Mouse (Mus musculus) left cerebral cortex, adult 8-10 months (tissue): ENCODE results near the gene Rnd1. TPM values are rescaled to one million over a fixed set of nuclear protein-coding genes. Genes with fewer than 3 reads are reported as not detected.

Experiments used
- DNase-seq, 2 experiments: peaks; one replicate each; pipeline ENCODE4 v3.0.0; 2022; ENCODE audit warnings: low spot score in 2 of 2
- total RNA-seq, 4 experiments: library from RNA; stranded (reverse); gene quantifications; 2 replicates each; pipeline ENCODE4 v1.2.4; 2022

Rnd1 gene
- total RNA-seq, 4 experiments from 2014 or later = 15.6 to 22.9 (median 20.5) TPM

DNA sequence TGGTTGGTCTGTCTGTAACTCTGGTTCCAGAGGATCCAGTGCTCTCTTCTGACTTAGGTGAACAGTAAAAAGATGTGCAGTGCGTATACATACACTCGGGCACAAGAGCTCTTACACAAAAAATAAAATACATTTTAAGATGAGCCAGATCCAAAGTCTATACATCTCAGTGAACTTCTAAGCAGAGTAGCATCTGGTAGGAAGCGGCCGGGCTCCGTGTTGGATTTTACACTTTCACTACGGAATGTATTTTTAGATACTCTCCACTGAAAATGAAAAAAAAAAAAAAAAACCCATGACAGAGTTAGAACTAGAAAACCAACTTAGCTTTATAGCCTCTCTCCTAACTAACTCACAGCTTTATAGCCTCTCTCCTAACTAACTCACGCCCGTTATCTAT lies 3.4 kb upstream of the Rnd1 start:
- no peak for DNase-seq

DNA sequence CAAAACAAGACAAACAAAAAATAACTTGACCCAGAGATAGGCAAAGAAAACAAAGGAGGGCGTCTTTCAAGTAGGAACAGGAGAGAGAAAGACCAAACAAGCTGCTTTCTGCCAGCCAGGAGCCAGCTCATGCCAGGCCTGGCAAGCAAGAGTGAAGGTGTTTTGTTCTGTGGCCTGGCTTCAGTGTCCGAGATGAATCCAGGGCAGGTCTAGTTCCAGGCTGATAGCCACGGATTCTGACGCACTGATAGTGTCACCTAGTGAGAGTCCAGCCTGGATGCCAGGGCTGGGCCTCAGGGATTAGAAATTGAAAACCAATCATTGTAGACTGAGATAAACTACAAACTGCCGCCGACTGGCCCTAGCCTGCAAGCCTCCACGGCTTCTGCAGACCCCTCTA lies 716 bp upstream of the Rnd1 start:
- DNase-seq = no peak

DNA sequence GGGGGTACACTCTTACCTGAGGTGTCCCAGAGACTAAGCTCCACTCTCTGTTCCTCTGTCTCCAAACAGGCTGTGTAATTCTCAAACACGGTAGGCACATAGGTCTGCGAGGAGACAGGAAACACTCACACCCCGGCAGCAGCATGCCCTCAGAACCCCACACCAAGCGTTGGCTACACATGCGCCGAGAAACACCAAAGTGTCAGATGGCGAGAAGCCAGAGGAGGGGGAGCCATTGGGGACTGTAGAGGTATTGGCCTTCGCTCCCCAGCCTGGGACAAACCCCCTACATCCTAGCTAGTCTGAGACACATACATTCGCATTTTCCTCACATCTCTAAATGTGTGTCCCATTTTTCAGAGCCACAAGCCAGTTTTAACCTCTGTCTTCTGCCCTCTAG lies 790 bp downstream of the Rnd1 start:
- no peak for DNase-seq

DNA sequence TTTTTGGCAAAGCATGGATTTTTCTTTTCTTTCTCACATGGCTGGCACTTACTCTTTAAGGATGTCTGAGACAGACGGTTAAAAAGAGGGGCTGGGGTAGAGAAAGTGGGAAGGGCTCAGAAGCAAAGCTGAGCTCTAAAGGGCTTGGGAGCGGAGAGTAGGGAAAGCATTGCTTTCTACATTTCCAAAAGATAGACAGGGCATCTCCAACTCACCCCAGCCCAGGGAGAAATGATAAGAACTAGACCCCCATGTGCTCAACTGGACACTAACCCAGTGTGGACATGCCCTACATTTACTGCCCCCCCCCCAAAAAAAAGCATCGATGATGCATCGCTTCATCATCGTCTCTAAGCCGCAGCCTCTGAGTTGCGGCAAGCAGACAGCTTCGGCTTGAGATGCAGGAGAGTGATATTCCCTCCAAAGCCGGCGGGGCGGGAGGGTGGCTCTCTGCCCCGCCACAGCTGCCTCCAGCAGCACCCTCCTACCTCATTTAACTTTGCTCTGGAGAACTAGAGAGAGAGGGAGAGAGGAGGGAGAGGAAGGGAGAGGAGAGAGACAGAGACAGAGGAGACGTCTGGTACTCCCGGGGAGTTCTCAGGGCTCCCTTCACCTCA lies 1.5 kb downstream of the Rnd1 start:
- no peak for DNase-seq

DNA sequence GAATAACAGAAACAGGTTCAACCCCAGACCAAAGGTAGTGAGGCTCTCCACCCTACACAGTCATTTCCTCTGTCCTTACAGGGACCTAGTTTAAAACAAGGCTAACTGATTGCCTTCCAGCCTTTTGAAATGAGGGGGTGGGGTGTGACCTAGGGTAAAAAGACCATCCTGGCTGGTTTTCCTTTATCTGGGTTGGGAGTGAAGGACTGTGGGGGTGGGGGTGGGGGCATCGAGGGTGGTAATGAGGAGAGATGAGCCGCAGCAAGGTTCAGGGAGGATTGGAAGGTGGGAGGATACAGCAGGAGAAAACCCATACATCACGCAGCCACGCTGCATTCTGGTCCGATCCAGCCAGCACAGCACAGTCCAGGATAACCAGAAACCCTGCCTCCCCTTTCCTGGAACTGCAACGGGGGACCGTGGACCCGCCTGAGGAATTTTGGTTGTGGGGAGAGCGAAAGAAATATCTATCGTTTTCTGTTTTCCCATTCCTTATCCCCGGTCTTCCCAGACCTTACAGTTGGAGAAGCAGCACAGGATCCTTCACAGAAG lies 2.2 kb downstream of the Rnd1 start:
- DNase-seq = no peak

DNA sequence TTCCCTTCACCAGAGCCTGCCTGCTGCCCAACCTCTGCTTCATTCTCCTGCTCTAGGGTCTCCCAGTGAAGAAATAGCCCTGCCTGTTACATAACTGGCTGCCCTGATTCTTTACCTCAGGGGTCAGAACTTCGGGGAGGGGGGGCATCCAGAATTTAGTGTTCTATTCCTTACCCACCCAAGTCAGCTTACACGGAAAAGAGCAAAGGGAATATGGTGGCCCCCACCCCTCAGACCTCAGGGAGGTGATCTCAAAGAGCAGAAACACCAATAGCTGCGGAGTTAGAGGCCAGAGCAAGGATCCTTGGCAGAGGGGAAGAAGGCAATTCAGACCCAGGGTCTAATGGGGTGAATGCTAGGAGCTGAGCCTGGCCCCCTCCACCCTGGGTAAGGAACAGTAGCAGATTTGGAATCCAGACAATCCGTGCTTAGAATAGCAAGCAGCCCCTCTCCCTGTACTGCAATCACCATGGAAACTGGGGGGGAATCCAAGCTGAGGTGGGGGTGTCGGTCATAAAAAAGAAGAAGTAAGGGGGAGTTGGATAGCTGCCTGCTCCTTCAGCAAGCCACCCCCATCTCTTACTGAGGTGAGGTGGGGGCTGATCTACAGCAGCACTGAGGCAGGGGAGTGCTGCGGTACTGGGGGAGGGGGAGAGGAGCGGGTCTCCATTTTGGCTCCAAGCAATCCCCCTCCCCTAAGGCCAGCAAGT lies 2.8 kb downstream of the Rnd1 start:
- DNase-seq = no peak

DNA sequence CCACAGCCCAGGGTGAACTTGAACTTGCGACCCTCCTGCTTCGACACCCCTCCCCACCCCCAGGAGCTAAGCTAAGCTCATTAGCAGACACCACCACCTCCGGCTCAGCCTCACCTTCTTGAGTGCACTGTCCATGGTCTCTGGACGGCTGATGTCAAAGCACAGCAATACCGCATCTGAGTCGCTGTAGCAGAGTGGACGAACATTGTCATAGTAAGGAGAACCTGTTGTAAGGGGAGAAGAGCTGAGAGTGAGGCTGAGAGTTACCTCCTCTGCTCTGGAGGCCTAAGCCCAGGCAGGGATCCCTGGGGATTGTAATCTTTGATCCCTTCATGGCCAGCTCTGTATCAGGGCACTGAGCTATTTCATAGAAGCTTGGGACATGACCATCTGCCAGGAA lies 3.5 kb downstream of the Rnd1 start:
- no peak for DNase-seq

DNA sequence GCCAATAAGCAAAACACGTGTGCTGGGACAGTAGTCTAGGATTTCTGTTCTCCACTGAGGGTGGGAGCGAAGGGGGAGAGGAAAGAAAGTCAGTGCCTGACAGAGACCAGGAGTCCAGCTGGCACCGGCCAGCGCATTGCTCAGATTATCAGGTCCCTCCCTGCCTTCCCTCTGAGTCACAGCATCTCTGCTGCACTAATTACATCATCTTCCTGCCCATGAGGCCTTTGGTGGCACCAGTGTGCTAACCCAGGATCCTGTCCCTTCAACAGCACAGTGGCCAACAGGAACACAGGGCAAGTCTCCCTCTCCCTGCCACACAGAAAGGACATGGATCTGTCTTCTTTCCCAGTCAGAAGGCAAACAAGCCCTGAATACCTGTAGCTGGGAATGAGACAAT lies 4.7 kb downstream of the Rnd1 start:
- DNase-seq = no peak

DNA sequence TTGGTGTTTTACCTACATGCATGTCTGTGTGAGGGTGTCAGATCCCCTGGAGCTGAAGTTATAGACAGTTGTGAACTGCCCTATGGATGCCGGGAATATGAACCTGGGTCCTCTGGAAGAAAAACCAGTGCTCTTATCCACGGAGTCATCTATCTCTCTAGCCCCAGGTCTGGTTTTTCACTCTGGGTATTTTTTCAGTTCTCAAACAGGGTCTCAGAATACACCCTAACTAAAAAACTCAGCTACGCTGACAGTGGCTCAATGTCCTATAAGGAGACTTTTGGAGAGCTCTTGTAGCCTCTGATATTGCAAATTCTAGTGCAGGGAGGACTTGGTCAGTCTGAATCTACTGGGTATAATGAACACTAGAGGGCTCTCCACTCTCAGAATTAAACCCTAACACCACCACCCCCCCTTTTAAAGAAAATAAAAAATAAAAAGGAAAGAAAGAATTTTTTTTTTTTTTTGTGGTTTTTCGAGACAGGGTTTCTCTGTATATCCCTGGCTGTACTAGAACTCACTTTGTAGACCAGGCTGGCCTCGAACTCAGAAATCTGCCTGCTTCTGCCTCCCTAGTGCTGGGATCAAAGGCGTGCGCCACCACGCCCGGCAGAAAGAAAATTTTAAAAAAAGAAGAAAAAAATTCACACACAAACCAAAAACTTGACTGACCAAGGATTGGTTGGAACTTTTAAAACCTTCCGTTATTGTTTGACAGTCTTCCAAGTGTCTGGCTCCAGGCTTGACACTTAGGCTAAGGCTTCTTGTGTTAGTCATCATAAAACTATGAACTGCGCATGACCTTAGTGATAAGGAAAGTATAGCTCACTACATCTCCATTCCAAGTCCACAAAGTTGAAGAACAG lies 13.0 kb downstream of the Rnd1 start:
- DNase-seq = no peak

DNA sequence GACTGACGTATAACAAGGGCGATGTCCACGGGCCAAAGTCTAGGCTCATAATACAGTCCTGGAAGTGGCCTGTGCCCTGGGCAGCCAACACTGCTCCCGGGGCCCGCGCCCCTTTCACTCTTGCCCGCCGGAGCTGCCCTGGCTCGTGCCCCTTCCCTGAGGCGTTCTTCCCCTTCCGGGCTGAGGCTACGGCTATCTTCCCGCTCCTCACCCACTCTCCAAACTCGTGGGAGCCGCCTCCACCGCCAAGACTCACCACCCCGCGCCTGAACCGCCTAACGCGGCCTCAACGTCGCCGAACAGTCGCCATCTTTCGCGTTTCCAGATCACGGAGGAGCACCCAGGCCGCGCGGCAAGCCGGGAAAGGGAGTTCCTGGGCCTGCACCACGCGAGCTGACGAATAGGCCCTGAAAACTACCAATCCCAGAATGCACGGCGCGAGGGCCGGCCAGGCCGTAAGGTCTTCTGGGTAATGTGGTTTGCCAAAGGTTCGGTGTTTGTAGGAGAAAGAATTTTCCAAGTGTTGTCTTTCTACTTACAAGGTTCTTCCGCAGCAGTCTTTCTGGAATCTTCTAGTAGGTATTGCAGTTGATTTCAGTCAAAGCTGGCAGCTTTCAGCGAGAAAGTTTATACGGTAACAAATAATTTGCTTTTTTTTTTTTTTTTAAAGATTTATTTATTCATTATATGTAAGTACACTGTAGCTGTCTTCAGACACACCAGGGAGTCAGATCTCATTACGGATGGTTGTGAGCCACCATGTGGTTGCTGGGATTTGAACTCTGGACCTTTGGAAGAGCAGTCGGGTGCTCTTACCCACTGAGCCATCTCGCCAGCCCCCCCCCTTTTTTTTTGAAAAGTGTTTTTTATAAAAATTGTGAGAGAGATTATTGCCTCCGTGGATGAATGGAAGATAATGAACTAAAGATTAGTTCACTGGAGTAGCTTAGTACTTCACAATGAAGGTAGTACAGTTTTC lies 14.4 kb downstream of the Rnd1 start, which contains the start of gene Ddx23:
Gene Ddx23, minus strand, starts transcription at position 328 of the 979 bp plus-strand sequence.
- DNase-seq = peak; percentile 90 to 96

DNA sequence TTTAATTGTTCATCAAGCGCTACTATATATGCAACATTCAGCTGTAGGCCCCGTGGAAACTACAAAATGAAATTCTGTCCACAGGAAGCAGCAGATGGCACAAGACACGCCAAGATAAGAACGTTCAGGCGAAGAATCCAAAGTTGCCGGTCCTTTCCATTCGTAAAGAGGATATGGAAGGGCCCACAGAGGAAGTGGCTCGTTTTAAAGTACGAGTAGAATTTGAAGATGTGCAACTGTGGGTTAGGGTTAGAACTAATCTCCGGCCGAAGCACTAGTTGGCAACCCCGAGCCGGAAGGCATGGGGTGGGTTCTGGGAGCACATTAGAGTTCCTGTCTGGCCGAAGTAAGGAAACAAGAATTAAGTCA lies 15.1 kb downstream of the Rnd1 start:
- no peak for DNase-seq

DNA sequence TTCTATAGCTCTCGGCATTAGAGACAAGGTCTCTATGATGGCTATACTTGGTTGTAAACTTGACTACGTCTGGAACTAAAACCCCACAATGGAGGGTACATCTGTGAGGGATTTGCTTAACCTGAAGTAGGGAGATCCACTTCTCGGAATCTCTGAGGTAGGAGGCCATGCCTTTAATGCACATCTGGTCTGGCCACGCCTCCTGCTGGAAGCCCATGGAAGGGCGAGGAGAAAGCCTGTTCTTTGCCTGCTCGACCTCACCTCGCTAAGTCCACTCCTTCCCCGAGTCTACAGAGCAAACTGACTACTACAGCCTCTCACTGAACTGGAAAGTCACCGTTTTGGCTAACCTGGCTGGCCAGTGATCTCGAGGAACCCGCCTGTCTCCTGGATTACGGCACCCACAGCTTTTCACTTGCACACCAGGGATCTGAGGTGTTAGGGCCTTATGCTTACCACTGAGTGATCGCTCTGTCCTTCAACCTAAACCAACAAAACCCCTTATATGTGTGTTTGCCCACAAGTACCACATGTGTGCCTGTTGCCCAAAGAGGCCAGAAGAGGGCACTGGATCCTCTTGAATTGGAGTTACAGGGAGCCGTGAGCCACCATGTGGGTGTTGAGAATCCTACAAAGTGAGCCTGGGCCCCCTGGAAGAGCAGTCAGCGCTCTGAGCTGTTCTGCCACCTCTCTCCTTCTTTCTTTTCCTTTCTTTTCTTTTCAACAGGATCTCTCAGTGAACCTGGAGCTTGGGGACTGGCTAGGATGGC lies 20.1 kb downstream of the Rnd1 start:
- no peak for DNase-seq

DNA sequence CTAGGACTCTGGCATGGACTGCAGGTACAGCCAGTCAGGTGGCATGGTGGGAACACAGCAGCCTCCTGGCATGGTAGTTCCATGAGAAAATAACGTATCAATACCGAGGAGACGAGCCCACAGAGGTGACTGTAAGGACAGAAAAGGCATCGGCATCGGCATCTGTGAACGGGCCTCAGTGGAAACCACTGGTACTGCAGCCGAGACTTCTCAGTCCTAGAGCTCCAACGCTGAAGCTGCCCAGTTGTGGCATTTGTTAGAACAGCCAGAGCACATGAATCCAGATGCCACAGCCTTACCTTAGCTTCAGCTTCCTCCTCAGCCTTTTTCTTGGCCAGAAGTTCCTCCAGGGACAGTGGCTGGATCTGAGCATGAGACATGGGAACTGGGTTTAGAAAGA lies 25.1 kb downstream of the Rnd1 start:
- no peak for DNase-seq

DNA sequence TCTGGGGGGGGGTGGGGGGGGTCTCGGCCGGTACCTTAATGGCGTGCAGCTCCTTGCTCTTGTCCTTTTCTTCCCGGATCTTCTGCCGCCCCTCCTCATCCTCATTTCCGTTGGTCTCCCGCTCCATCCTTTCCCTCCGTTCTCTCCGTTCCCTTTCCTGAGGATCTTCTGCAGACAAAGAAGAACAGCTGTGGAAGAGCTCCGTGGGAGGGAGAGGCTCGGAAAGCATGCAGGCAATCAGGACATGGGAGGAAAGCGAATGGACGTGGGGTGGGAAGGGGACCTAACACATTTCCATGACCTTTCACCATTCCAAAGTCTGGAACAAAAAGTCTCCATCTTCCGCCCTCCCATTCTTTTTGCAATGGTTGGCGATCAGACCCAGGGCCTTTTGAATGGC lies 25.8 kb downstream of the Rnd1 start:
- DNase-seq = no peak

DNA sequence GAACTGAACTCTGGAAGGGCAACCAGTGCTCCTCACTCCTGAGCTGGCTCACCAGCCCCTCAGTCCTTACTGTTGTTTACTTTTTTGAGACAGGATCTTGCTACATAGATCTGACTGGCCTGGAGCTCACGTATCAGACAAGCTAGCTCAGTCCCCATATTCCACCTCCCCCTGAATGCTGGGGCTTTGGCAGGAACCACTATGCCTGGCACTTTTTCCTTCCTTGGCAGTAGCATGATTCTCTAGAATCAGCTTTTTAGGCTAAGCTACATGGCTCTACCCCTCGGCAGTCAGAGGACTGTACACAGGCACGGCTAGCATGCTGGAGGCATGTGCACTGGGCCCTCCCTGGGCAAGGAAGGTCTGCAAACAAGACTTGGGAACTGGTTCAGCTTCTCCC lies 29.2 kb downstream of the Rnd1 start:
- peak in 1 of 2 experiments; percentile 30 for DNase-seq

DNA sequence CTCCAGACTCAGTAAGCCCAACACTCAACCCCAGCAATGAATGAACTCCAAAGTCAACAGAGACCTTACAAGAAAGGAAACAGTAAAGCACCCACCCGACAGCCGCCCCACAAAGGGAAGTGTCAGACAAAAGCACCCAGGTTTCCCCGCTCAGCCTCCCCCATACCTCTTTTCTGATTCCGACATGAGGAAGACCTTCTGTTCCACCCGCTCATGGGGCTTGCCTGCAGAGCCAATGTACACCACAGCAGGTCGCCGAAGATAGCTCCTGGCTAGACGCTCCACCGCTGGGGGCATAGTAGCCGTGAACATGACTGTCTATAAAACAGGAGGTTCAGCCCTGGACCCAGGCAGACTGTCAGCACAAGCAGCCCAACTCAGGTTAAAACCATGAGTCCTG lies 30.0 kb downstream of the Rnd1 start:
- DNase-seq = peak in 1 of 2 experiments; percentile 27

DNA sequence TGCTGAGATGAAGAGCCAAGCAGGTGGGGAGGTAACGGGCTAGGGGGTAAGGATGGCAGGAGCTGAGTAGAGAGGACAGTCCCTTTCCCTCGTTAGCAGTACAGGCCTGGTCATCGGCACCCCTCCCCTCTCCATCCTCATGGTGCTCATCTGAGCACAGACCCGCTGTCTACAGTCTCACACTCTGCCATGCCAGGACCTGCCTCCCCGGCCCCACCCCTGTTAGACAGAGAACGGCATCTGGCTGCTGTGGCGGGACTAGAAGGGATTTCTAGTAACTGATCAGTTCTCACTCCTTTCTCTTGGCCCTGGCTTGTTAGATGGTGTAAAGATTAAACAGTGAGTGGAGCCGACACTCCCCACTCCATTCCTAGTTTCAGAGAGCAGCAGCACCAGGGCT lies 30.5 kb downstream of the Rnd1 start:
- no peak for DNase-seq

DNA sequence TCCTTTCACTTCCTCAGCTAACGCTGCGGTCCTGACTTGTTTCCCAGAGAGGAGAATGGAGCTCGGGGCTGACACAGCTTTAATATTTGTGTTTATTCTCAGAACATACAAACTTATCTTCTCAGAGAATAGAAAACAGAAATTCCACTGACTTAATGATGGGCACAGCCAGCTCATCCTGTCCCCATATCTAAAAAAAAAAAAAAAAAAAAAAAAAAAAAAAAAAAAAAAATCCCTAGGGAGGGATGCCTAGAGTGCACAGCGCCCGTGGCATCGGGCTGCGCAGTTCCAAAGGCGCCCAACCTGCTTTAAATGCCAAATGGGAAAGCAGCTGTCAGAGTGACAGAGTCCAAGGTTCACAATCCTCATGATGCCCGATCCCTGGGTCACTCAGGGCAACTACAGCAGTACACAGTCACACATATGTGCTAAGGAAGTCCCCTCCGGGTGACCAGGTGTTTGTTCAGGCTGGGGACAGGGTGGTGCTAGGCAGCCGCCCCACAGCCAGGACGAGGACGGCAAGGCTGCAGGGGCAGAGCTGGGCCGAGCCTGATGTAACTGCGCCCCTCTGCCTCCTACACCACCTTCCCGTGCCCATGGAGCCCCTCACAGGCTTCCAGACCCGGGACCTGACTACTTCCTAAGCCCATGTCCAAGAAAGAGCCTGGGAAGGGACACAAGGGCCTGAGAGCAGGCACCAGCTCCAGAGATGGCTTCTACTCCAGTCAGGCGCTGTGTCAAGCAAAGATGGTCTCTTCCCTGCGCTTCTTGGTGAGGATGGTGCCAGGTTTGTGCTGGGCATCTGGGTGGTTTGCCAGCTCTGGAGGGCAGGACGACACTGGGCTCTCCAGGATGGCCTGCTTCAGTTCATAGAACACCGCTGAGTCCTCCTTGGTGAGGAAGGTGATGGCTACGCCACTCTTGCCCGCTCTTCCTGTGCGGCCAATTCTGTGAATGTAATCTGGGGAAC lies 31.9 kb downstream of the Rnd1 start:
- DNase-seq = no peak

DNA sequence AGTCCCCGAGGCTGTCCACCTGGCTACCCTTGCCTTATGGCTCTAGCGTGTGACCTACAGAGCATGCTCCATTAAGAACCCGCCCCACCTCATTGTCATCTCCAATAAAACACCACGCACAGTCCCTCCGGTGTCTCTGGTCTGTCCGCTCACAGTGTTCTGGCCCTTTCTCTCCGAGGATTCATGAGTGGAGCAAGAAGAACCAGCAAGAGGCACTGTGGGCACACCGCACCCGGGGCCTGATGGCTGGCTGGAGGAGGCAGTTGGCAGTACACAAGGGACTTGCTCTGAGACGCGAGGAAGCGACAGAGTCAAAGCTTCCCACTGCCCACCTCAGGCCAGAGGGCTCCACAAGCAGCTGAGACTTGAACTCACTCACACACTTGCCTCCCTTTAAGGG lies 32.9 kb downstream of the Rnd1 start:
- DNase-seq = no peak
